Mouse (Mus musculus) C2C12 (cell line): Measurements from ENCODE around the gene Mier2.

ENCODE experiments used
- CTCF ChIP-seq: IDR thresholded peaks from one replicate; pipeline ENCODE4 v1.5.1; 2011; ENCODE audit not compliant: control insufficient read depth, insufficient read depth, insufficient read length
- FOSL1 ChIP-seq: IDR thresholded peaks from one replicate; pipeline ENCODE4 v1.8.0; 2011; ENCODE audit warnings: mild to moderate bottlenecking, low read length; ENCODE audit not compliant: poor library complexity, insufficient read depth, severe bottlenecking
- MAX ChIP-seq: IDR thresholded peaks from one replicate; pipeline ENCODE4 v1.6.1; 2011; ENCODE audit warnings: mild to moderate bottlenecking, control low read depth
- MYOD1 ChIP-seq: IDR thresholded peaks from one replicate; pipeline ENCODE4 v1.6.1; 2011; ENCODE audit warnings: low read depth; ENCODE audit not compliant: control insufficient read depth, insufficient read length
- MYOG ChIP-seq: IDR thresholded peaks from one replicate; pipeline ENCODE4 v1.6.1; 2011; ENCODE audit not compliant: control insufficient read depth, insufficient read length; ENCODE audit errors: extremely low read depth
- USF1 ChIP-seq: IDR thresholded peaks from one replicate; pipeline ENCODE4 v1.6.1; 2011; ENCODE audit warnings: low read depth, mild to moderate bottlenecking, control low read depth, moderate library complexity

DNA sequence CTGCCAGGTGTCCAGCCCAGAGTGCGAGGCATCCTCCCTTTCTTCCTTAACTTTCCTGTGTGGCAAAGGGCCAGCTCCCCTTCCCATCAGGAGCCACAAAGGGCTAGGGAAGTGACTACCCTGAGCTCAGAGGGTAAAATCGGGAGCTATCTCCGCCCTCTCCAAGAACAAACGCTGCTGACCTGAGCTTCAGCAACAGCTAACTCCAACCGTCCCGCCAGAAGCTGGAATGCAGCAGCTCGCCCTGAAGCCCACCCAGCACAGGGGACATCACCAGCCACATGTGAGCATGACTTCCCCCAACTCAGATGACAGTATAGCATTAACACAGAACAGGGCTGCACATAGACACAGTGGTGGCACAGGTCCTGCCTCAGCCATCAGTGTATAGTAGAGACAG, 29.0 kb upstream of the Mier2 start:
- TF ChIP-seq CTCF = no peak
- TF ChIP-seq MYOD1 = no peak
- no peak for TF ChIP-seq USF1
- no peak for TF ChIP-seq FOSL1
- TF ChIP-seq MYOG = no peak
- no peak for TF ChIP-seq MAX
